Mouse (Mus musculus) neural tube, postnatal 0 days (tissue): ENCODE results near the gene 4921524J17Rik. TPM values are rescaled to one million over a fixed set of nuclear protein-coding genes. Genes with fewer than 3 reads are reported as not detected.

Experiments
- polyA plus RNA-seq: library from polyadenylated mRNA; unstranded; fragments of >200 nt; fragmentation: Nextera tagmentation; extraction: Ambion mirVana; gene quantifications from 2 replicates; pipeline ENCODE4 v1.2.1, GENCODE M21; 2015

Gene 4921524J17Rik
- polyA plus RNA-seq: 33.2 and 35.0 TPM in 2 replicates

DNA sequence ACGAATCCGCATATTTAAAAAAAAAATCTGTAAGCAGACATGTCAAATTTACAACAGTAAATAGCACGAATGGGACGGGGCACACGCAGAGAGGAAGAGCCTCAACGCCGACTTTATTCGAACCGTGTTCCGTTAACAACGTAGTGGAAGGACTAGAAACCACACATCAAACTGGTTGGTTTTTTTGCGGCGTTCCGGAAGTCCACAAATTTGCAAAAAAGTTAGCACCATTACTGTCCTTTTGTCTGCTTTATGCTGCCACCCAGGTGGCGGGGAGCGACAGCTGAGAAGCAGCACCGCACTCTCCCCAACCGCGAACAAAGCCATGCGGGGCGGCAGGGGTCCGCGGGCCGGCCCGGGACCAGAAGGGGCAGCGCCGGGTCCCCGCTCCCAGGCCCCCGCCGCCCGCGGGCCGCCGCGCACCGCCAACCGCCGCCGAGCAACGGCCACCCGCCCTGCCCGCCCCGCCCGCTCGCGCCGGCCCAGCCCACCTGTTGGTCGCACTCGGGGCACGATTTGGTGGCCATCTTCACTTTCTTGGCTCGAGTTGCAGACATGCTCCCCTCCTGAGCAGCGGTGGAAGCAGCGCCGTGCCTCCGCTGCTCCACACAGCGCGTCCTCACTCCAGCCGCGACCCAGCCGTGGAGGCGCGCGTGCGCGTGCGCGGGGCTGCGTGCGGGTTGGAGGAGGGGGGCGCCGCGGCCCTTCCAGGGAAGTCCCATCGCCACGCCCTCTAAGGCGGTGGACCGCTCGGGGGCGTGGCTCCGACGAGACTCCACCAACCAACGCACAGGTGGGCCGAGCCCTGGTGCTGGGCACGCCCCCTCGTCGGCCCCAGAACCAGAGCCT lies at the start of gene 4921524J17Rik:
4921524J17Rik (minus strand) TSS at position 666 of the 849 bp plus-strand sequence.

GRCm38 (mm10) chr8:85386205-85386604 lies 46.4 kb downstream of the 4921524J17Rik start, which contains the start of gene Mylk3:
Mylk3 (minus strand) TSS chr8:85386345.

Other genes starting within 250 kb of the 4921524J17Rik start
- gene Olfr371, start 206.8 kb downstream of the 4921524J17Rik start, polyA plus RNA-seq: not detected in 2 replicates
- gene Orc6, start 133.2 kb downstream of the 4921524J17Rik start, polyA plus RNA-seq: 67.2 and 68.6 TPM in 2 replicates
- gene Vps35, start 133.0 kb downstream of the 4921524J17Rik start, polyA plus RNA-seq: 134 and 147 TPM in 2 replicates
- 0.10 and 0.36 TPM in 2 replicates for gene Mylk3, start 46.5 kb downstream of the 4921524J17Rik start, polyA plus RNA-seq
- 58.4 and 61.0 TPM in 2 replicates for gene Gpt2, start 59.7 kb upstream of the 4921524J17Rik start, polyA plus RNA-seq
- gene Dnaja2, start 122.5 kb upstream of the 4921524J17Rik start, polyA plus RNA-seq: 141 and 148 TPM in 2 replicates